Mouse (Mus musculus): Measurements from ENCODE around the gene Igf2bp1.

DNA sequence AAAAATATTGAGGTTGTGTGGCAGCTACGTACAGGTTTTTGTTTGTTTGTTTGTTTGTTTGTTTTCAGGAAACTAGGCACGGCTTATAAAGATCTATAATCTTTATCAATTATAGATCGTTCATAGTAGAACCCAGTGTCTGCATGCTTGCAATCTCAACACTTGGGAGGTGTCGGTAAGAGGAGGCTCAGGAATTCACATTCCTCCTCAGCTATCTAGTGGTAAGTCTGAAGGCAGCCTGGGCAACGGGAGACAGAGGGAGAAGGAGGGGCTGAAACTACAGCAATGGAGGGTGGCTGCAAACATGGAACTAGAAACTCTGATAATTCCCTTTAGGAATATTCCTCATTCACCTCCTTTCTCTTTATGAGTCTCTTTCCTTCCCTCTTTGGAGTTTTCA lies 9.7 kb upstream of the Igf2bp1 start:
- TF ChIP-seq MAFK (IDR thresholded peaks at IDR 0.05; ENCODE audit: insufficient read depth, low read depth, low read length) (no peak), ZC3H11A (IDR thresholded peaks at IDR 0.05; ENCODE audit: borderline replicate concordance, low read depth, low read length) (no peak), CHD2 (IDR thresholded peaks at IDR 0.05; ENCODE audit: low read depth, low read length) (no peak)

Data from ES-E14 (cell line).